Mouse (Mus musculus): ENCODE data around the gene Lrrc51. TPM values are rescaled to one million over a fixed set of nuclear protein-coding genes. Genes with fewer than 3 reads are reported as not detected.

Lrrc51 gene
- total and polyA plus RNA-seq, 2 experiments = 3.3 to 5.2 TPM

DNA sequence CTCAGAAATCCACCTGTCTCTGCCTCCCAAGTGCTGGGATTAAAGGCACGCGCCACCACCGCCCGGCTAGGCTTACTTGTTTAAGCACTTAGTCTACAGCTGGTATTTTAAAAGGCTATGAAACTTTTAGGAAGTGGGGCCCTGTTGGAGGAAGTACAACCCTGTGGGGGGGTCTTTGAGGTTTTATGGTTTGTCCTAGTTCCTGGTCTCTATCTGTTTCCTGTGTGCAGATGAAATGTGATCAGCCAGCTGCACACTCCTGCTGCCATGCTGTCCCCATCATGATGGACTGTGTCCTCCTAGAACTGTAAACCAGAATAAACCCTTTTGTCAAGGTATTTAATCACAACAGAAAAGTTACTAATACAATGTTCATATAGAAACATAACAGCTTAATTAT is 49.5 kb downstream of the Lrrc51 start:
- Histone ChIP-seq H3K9ac (ENCODE audit: low read depth, low read length) (no peak overlapping the region), H3K36me3 (ENCODE audit: control insufficient read depth, insufficient read depth, low read length) (no peaks in the 10 kb centered on the region), H3K79me2 (ENCODE audit: control insufficient read depth, insufficient read depth, low read length) (no peaks in the 10 kb centered on the region), H3K4me1 (ENCODE audit: control insufficient read depth, insufficient read depth, low read length) (0 out of 2 replicates have a peak, but pooled peaks cover 6% of the 10 kb centered on the region), H3K27me3 (ENCODE audit: control insufficient read depth, insufficient read depth, low read length) (no peaks in the 10 kb centered on the region), H3K4me3 (ENCODE audit: insufficient read depth, low read depth, low read length) (no peak overlapping the region), H3K27ac (replicated peaks; ENCODE audit: insufficient read depth, low read depth, low read length) (no peak overlapping the region)
- no peak for DNase-seq (ENCODE audit: extremely low read depth, low read depth, low spot score)
- TF ChIP-seq CTCF (IDR thresholded peaks at IDR 0.05; ENCODE audit: low read depth, low read length) = no peak
- no peak for TF ChIP-seq POLR2A (IDR thresholded peaks at IDR 0.05; ENCODE audit: extremely low read depth, insufficient read depth, low read length)
- 96% methylated on average over 4 of the region's 4 CpGs for WGBS

DNA sequence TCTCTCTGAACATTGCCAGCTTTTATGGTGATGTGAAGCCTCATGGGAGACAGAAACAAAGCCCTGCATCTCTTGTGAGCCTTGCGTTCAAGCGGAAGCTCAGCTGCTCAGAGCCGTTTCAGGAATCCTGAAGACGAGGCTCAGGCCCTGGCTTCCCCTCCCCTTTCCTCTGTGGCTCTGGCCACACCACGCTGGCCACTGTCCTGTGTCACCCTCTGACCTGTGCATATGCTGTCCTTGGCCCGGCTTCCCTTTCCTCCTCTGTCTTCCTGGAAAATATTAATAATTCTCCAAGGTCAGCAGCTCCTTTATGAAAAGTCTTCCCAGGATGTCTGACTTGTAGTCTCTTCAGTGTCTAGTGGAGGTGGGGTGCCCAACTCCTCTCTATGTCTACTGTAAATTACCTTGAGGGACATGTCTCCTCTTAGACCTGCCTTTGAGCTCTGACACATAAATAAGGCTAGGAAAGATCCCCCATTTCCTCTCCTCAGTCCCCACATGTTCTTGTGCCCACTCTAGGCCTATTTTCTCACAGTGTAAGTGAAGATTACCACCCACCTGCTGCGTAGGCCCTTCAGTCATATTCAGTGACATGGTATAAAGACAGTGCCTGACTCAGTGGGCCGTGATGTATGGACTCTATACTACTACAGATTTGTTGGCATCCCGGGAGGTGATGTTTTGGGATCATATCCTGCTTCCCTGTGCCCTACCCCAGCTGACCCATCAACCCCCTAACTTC is 51.1 kb downstream of the Lrrc51 start:
- 76% methylated on average over 9 of the region's 9 CpGs for WGBS
- no peak overlapping the region for H3K4me3 ChIP-seq (ENCODE audit: insufficient read depth, low read depth, low read length)

DNA sequence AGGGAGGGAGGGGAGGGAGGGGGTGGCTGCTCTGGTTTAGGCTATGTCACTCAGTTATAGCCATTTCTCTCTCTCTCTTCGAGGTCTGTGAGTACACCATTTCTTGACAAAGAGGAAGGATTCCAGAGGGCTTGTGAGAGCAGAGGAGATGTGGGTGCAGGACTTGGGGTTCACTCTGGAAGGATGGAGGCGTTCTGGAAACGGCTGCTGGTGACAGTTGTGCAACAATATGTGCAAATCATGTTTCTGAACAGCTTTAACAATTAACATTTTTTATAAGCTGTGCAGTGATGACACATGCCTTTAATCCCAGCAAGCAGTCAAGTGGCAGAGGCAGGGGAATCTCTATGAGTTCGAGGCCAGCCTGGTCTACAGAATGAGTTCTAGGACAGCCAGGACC is 52.8 kb downstream of the Lrrc51 start:
- Histone ChIP-seq H3K36me3 (ENCODE audit: control insufficient read depth, insufficient read depth, low read length) (no peaks in the 10 kb centered on the region), H3K4me3 (ENCODE audit: insufficient read depth, low read depth, low read length) (no peak overlapping the region), H3K27me3 (ENCODE audit: control insufficient read depth, insufficient read depth, low read length) (no peaks in the 10 kb centered on the region), H3K4me1 (ENCODE audit: control insufficient read depth, insufficient read depth, low read length) (0 out of 2 replicates have a peak, but pooled peaks cover 6% of the 10 kb centered on the region), H3K9ac (ENCODE audit: low read depth, low read length) (no peak overlapping the region), H3K79me2 (ENCODE audit: control insufficient read depth, insufficient read depth, low read length) (no peaks in the 10 kb centered on the region), H3K27ac (replicated peaks; ENCODE audit: insufficient read depth, low read depth, low read length) (no peak overlapping the region)
- no peak for TF ChIP-seq CTCF (IDR thresholded peaks at IDR 0.05; ENCODE audit: low read depth, low read length)
- TF ChIP-seq POLR2A (IDR thresholded peaks at IDR 0.05; ENCODE audit: extremely low read depth, insufficient read depth, low read length) = no peak
- 74% methylated on average over 4 of the region's 4 CpGs for WGBS
- DNase-seq (ENCODE audit: extremely low read depth, low read depth, low spot score) = no peak

More for the DNA sequence above, 51.1 kb downstream of the Lrrc51 start:
- Histone ChIP-seq H3K4me1 (ENCODE audit: control insufficient read depth, insufficient read depth, low read length) (0 out of 2 replicates have a peak, but pooled peaks cover 6% of the 10 kb centered on the region), H3K27me3 (ENCODE audit: control insufficient read depth, insufficient read depth, low read length) (no peaks in the 10 kb centered on the region), H3K79me2 (ENCODE audit: control insufficient read depth, insufficient read depth, low read length) (no peaks in the 10 kb centered on the region), H3K36me3 (ENCODE audit: control insufficient read depth, insufficient read depth, low read length) (no peaks in the 10 kb centered on the region), H3K9ac (ENCODE audit: low read depth, low read length) (no peak overlapping the region), H3K27ac (replicated peaks; ENCODE audit: insufficient read depth, low read depth, low read length) (peak overlapping the region; percentile 60)
- no peak for TF ChIP-seq POLR2A (IDR thresholded peaks at IDR 0.05; ENCODE audit: extremely low read depth, insufficient read depth, low read length)
- TF ChIP-seq CTCF (IDR thresholded peaks at IDR 0.05; ENCODE audit: low read depth, low read length) = no peak
- no peak for DNase-seq (ENCODE audit: extremely low read depth, low read depth, low spot score)

DNA sequence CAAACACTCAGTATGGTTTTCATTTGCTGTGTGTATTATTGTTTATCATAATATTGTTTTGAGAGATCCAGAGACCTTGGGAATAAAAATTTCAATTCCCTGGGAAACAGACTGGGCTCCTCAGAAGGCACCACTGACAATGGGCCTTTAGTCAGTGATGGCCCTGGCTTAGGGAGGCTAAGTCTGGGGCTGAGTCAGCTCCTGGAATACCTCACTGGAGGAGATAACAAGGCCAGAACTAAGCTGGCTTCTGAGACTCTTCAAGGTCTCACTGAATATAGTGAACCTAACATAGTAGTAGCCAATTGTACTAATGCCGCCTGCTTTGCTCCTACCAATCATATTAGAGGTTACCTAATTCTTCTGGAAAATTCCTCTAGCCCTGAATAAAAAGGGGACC is 57.7 kb downstream of the Lrrc51 start:
- Histone ChIP-seq H3K27ac (replicated peaks; ENCODE audit: insufficient read depth, low read depth, low read length) (no peak overlapping the region), H3K36me3 (ENCODE audit: control insufficient read depth, insufficient read depth, low read length) (no peaks in the 10 kb centered on the region), H3K79me2 (ENCODE audit: control insufficient read depth, insufficient read depth, low read length) (no peaks in the 10 kb centered on the region), H3K27me3 (ENCODE audit: control insufficient read depth, insufficient read depth, low read length) (no peaks in the 10 kb centered on the region), H3K4me1 (ENCODE audit: control insufficient read depth, insufficient read depth, low read length) (no peaks in the 10 kb centered on the region), H3K4me3 (ENCODE audit: insufficient read depth, low read depth, low read length) (no peak overlapping the region), H3K9ac (ENCODE audit: low read depth, low read length) (no peak overlapping the region)
- no peak for TF ChIP-seq CTCF (IDR thresholded peaks at IDR 0.05; ENCODE audit: low read depth, low read length)
- TF ChIP-seq POLR2A (IDR thresholded peaks at IDR 0.05; ENCODE audit: extremely low read depth, insufficient read depth, low read length) = no peak
- no peak for DNase-seq (ENCODE audit: extremely low read depth, low read depth, low spot score)
- whole genome bisulfite sequencing = 97% methylated on average over 1 of the region's 1 CpGs

DNA sequence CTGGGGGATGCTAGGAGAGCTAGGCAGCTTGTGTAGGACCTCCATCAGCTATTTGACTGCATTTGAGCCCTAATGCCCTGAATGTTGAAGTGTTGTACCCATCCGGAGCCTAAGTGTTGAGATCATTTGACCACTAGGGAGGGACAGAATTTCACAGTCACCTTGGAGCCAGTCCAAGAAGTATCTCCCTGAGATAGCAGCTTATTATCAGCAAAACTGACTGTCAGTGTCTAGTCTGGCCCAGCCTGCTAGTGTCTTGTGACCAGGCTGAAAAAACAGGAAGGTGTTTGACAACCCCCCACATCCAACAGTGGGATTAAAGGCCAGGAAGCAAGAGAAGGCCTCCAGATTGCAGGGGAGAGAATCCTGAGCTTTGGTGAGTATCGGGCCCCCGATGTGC is 62.4 kb downstream of the Lrrc51 start:
- H3K9ac ChIP-seq (ENCODE audit: low read depth, low read length) = peak overlapping the region; percentile 29
- H3K27ac ChIP-seq (replicated peaks; ENCODE audit: insufficient read depth, low read depth, low read length) = peak overlapping the region; percentile 54
- peak; percentile 43 for DNase-seq (ENCODE audit: extremely low read depth, low read depth, low spot score)
- TF ChIP-seq CTCF (IDR thresholded peaks at IDR 0.05; ENCODE audit: low read depth, low read length) = no peak
- TF ChIP-seq POLR2A (IDR thresholded peaks at IDR 0.05; ENCODE audit: extremely low read depth, insufficient read depth, low read length) = no peak
- H3K4me3 ChIP-seq (ENCODE audit: insufficient read depth, low read depth, low read length) = peak overlapping the region; percentile 3
- 60% methylated on average over 3 of the region's 3 CpGs for WGBS
- H3K79me2 ChIP-seq (ENCODE audit: control insufficient read depth, insufficient read depth, low read length) = no peaks in the 10 kb centered on the region
- H3K36me3 ChIP-seq (ENCODE audit: control insufficient read depth, insufficient read depth, low read length) = no peaks in the 10 kb centered on the region
- H3K27me3 ChIP-seq (ENCODE audit: control insufficient read depth, insufficient read depth, low read length) = no peaks in the 10 kb centered on the region
- no peaks in the 10 kb centered on the region for H3K4me1 ChIP-seq (ENCODE audit: control insufficient read depth, insufficient read depth, low read length)

DNA sequence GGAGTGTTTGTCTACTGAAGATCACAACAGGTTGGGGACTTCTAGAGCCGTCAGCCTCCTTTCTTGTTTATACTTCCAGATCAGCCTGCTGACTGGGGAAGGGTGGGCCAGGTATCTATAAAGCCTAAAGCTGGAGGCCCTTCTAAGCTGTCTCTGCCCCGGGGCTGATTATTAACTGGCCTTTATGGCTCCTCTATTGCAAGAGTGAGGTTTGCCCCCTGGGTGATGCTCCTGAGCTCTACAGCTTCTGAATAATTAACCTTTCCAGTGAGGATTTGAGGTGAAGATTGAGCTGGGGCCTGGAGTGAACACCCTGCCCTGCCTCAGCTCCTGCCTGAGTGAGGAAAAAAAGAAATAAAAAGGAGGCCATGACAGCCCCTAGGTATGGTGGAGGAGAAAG is 63.1 kb downstream of the Lrrc51 start, which contains the start of gene Folr1:
TSS of gene Folr1 (minus strand) at position 160 of the 400 bp plus-strand sequence.
- 61% methylated on average over 2 of the region's 2 CpGs for WGBS
- H3K27me3 ChIP-seq (ENCODE audit: control insufficient read depth, insufficient read depth, low read length) = no peaks in the 10 kb centered on the region
- DNase-seq (ENCODE audit: extremely low read depth, low read depth, low spot score) = no peak
- peak within 1 kb of the TSS; percentile 54 for H3K27ac ChIP-seq (replicated peaks; ENCODE audit: insufficient read depth, low read depth, low read length)
- TF ChIP-seq CTCF (IDR thresholded peaks at IDR 0.05; ENCODE audit: low read depth, low read length) (no peak), POLR2A (IDR thresholded peaks at IDR 0.05; ENCODE audit: extremely low read depth, insufficient read depth, low read length) (no peak)
- peak within 1 kb of the TSS; percentile 29 for H3K9ac ChIP-seq (ENCODE audit: low read depth, low read length)
- H3K79me2 ChIP-seq (ENCODE audit: control insufficient read depth, insufficient read depth, low read length) = no peaks in the 10 kb centered on the region
- H3K4me3 ChIP-seq (ENCODE audit: insufficient read depth, low read depth, low read length) = peak within 1 kb of the TSS; percentile 3
- no peaks in the 10 kb centered on the region for H3K36me3 ChIP-seq (ENCODE audit: control insufficient read depth, insufficient read depth, low read length)
- H3K4me1 ChIP-seq (ENCODE audit: control insufficient read depth, insufficient read depth, low read length) = no peaks in the 10 kb centered on the region
